Mouse (Mus musculus): ENCODE measurements around the gene Crip2. TPM values are rescaled to one million over a fixed set of nuclear protein-coding genes. Genes with fewer than 3 reads are reported as not detected.

Crip2 gene
- polyA plus RNA-seq, 1 experiment from 2014 or later = 91.8 TPM

Other genes starting within 250 kb of the Crip2 start
- 4.8 and 5.3 TPM in 2 replicates for gene Jag2, start 210.5 kb upstream of the Crip2 start, polyA plus RNA-seq (2016; fragmentation: Nextera tagmentation; extraction: Ambion mirVana)
- gene Nudt14, start 198.1 kb upstream of the Crip2 start, polyA plus RNA-seq (2016; fragmentation: Nextera tagmentation; extraction: Ambion mirVana) = 78.1 and 83.8 TPM in 2 replicates
- gene Btbd6, start 163.8 kb upstream of the Crip2 start, polyA plus RNA-seq (2016; fragmentation: Nextera tagmentation; extraction: Ambion mirVana) = 22.3 and 23.0 TPM in 2 replicates
- gene Brf1, start 139.5 kb upstream of the Crip2 start, polyA plus RNA-seq (2016; fragmentation: Nextera tagmentation; extraction: Ambion mirVana) = 59.8 and 60.9 TPM in 2 replicates
- 13.7 and 14.3 TPM in 2 replicates for gene Pacs2, start 125.7 kb upstream of the Crip2 start, polyA plus RNA-seq (2016; fragmentation: Nextera tagmentation; extraction: Ambion mirVana)
- gene Tex22, start 65.7 kb upstream of the Crip2 start, polyA plus RNA-seq (2016; fragmentation: Nextera tagmentation; extraction: Ambion mirVana) = not detected in 2 replicates
- 20.3 and 21.0 TPM in 2 replicates for gene Mta1, start 42.0 kb upstream of the Crip2 start, polyA plus RNA-seq (2016; fragmentation: Nextera tagmentation; extraction: Ambion mirVana)
- gene Crip1, start 6.1 kb downstream of the Crip2 start, polyA plus RNA-seq (2016; fragmentation: Nextera tagmentation; extraction: Ambion mirVana) = 53.6 and 57.1 TPM in 2 replicates
- 57.5 and 59.4 TPM in 2 replicates for gene Tedc1, start 16.2 kb downstream of the Crip2 start, polyA plus RNA-seq (2016; fragmentation: Nextera tagmentation; extraction: Ambion mirVana)
- gene Tmem121, start 45.7 kb downstream of the Crip2 start, polyA plus RNA-seq (2016; fragmentation: Nextera tagmentation; extraction: Ambion mirVana) = 11.4 and 12.1 TPM in 2 replicates

Data from embryonic facial prominence, embryonic 10.5 days (tissue).